In genomic region chr10:70264337-70265036, GRCm38 (mm10) we compare ENCODE assay signal across 20 mouse cellular contexts. TPM values are rescaled to one million over a fixed set of nuclear protein-coding genes. Genes with fewer than 3 reads are reported as not detected.
DNase-seq lines count a peak whose midpoint lies in the region; ATAC-seq lines count a peak whose summit lies in the region.
"Had no signal": no experiment of that assay in that cellular context is flagged by ENCODE, and none has a peak within 500 bp of the region (broad histone marks: within the 10 kb centered on the region; RNA-seq: fewer than 3 reads in every experiment).

No protein-coding gene starts in this region.

- DNase-seq in heart, adult 18-20 months, result peak; percentile 29 to 30
- DNase-seq in heart, postnatal 10 days, result no peak
- DNase-seq in kidney, adult 9 months, result peak; percentile 50
- no peak for DNase-seq in kidney, postnatal 14 days
- DNase-seq in CD4-positive helper T cell, adult 2 months (ENCODE audit: low read depth, low spot score), result peak; percentile 4
- DNase-seq in ovary, adult 18-20 months (ENCODE audit: low spot score), result no peak
- DNase-seq: adrenal gland, postnatal 25 days; cerebellum, adult 2 months; cerebellum, postnatal 10 days; heart, postnatal 4 days had no signal

- H3K27me3 ChIP-seq in stomach, embryonic 16.5 days (ENCODE audit: control insufficient read depth, insufficient read depth, low read length), result no peaks in the 10 kb centered on the region
- H3K27me3 ChIP-seq: forebrain, embryonic 13.5 days; heart, embryonic 13.5 days; hindbrain, embryonic 12.5 days had no signal

- H3K9me3 ChIP-seq in stomach, embryonic 16.5 days (replicated peaks; ENCODE audit: control insufficient read depth, low read length), result no peaks in the 10 kb centered on the region
- H3K9me3 ChIP-seq: embryonic facial prominence, embryonic 10.5 days; forebrain, embryonic 13.5 days; heart, embryonic 13.5 days; hindbrain, embryonic 12.5 days had no signal

- H3K27ac ChIP-seq in stomach, embryonic 16.5 days (ENCODE audit: low read length), result peak overlapping the region; percentile 20; the same call in 1 of the 2 replicates
- H3K27ac ChIP-seq: embryonic facial prominence, embryonic 10.5 days; forebrain, embryonic 13.5 days; heart, embryonic 13.5 days; hindbrain, embryonic 12.5 days had no signal

- H3K4me3 ChIP-seq in stomach, embryonic 16.5 days (replicated peaks; ENCODE audit: low read length), result no peak overlapping the region
- H3K4me3 ChIP-seq: embryonic facial prominence, embryonic 10.5 days; forebrain, embryonic 13.5 days; heart, embryonic 13.5 days; hindbrain, embryonic 12.5 days had no signal

- no peaks in the 10 kb centered on the region for H3K4me1 ChIP-seq in stomach, embryonic 16.5 days (ENCODE audit: control insufficient read depth, insufficient read depth, low read length)
- H3K4me1 ChIP-seq: embryonic facial prominence, embryonic 10.5 days; hindbrain, embryonic 12.5 days had no signal

- no peaks in the 10 kb centered on the region for H3K36me3 ChIP-seq in stomach, embryonic 16.5 days (ENCODE audit: control insufficient read depth, insufficient read depth, low read length)
- H3K36me3 ChIP-seq: embryonic facial prominence, embryonic 10.5 days; G1E; heart, embryonic 13.5 days; hindbrain, embryonic 12.5 days had no signal

- intact Hi-C loops in heart, postnatal 10 days (cut with DNase I), result no loop called here

- H3K9ac ChIP-seq in stomach, embryonic 16.5 days (ENCODE audit: low read length), result no peak overlapping the region
- H3K9ac ChIP-seq: forebrain, embryonic 13.5 days; forebrain, postnatal 0 days; heart, embryonic 13.5 days; hindbrain, embryonic 12.5 days had no signal

- 79% methylated on average over 9 of the region's 9 CpGs for WGBS in stomach, embryonic 16.5 days

- no peak overlapping the region for H3K4me2 ChIP-seq in stomach, embryonic 16.5 days (ENCODE audit: low read depth, low read length)
- H3K4me2 ChIP-seq: forebrain, embryonic 13.5 days; heart, embryonic 13.5 days; hindbrain, embryonic 12.5 days had no signal

- no peak for ATAC-seq in stomach, embryonic 16.5 days (ENCODE audit: insufficient read depth, low FRiP score)
- ATAC-seq: CD4-positive, CD25-positive, alpha-beta regulatory T cell, adult 4 months; forebrain, embryonic 13.5 days; forebrain, postnatal 0 days; hindbrain, embryonic 16.5 days; inflammation-experienced regulatory T-cells, adult 6 months had no signal

RNA-seq across cellular contexts. Expression of gene Slc16a9, which starts 19.6 kb away (rescaled TPM):
- total RNA-seq in heart, adult 18-20 months (2021), result 1 to 10 TPM; 3.2 TPM
- 1 to 10 TPM; 2.5 to 3.0 TPM for total RNA-seq in heart, postnatal 10 days (2021)
- 0.87 and 1.4 TPM in 2 replicates for polyA plus RNA-seq in stomach, embryonic 16.5 days (2015; fragmentation: Nextera tagmentation; extraction: Ambion mirVana)
- polyA plus RNA-seq: CD4-positive, CD25-positive, alpha-beta regulatory T cell, adult 4 months; G1E; inflammation-experienced regulatory T-cells, adult 6 months had no signal

Comparison
In these comparisons a context has a peak if more than half of its experiments do, and no peak if none do; other contexts are left out.
1. DNase-seq: peak in heart, adult 18-20 months (2 of 2), kidney, adult 9 months (single experiment) and CD4-positive helper T cell, adult 2 months (single experiment); none in heart, postnatal 10 days (0 of 2), kidney, postnatal 14 days (single experiment) and ovary, adult 18-20 months (single experiment).